Mouse (Mus musculus) embryonic facial prominence, embryonic 10.5 days (tissue): ENCODE data around the gene Grasp. TPM values are rescaled to one million over a fixed set of nuclear protein-coding genes. Genes with fewer than 3 reads are reported as not detected.

Experiments used
- DNase-seq: peaks from one replicate; pipeline ENCODE4 v3.0.0-alpha.2; 2017; ENCODE audit warnings: low spot score
- H3K27ac ChIP-seq: fragments of 300-500 bp; sonication (generic); replicated peaks from 2 replicates; pipeline ENCODE4 v1.5.1; 2016; ENCODE audit warnings: mild to moderate bottlenecking
- H3K27me3 ChIP-seq: fragments of 300-500 bp; sonication (generic); replicated peaks from 2 replicates; pipeline ENCODE4 v1.6.1; 2016; ENCODE audit warnings: low read depth, mild to moderate bottlenecking; ENCODE audit not compliant: poor library complexity, severe bottlenecking
- H3K36me3 ChIP-seq: fragments of 300-500 bp; sonication (generic); replicated peaks from 2 replicates; pipeline ENCODE4 v1.6.1; 2016; ENCODE audit warnings: mild to moderate bottlenecking, moderate library complexity
- H3K4me1 ChIP-seq: fragments of 300-500 bp; sonication (generic); 2 replicates; pipeline ENCODE4 v1.6.1; 2016
- H3K4me3 ChIP-seq: fragments of 300-500 bp; sonication (generic); 2 replicates; pipeline ENCODE4 v1.5.1; 2016; ENCODE audit warnings: mild to moderate bottlenecking, moderate library complexity
- H3K9me3 ChIP-seq: fragments of 300-500 bp; sonication (generic); 2 replicates; pipeline ENCODE4 v1.6.1; 2016; ENCODE audit warnings: mild to moderate bottlenecking
- WGBS: fragments of 180-500 bp; shearing (Covaris S2); methylation state at CpG from one replicate; pipeline ENCODE4 v1.1.7; 2016; 5-methylcytosine and 5-hydroxymethylcytosine counted together
- microRNA-seq: library from miRNA; unstranded; fragments of <30 nt; microRNA quantifications from one replicate; pipeline ENCODE4, GENCODE M21; 2017
- polyA plus RNA-seq: library from polyadenylated mRNA; unstranded; fragments of >200 nt; fragmentation: Nextera tagmentation; extraction: Ambion mirVana; gene quantifications from 2 replicates; pipeline ENCODE4 v1.2.1, GENCODE M21; 2016

Grasp gene
- polyA plus RNA-seq, 1 experiment from 2014 or later = 6.7 TPM

- Histone ChIP-seq H3K27ac (peak overlapping the region; percentile 68), H3K9me3 (no peaks in the 10 kb centered on the region), H3K36me3 (peaks cover 12% of the 10 kb centered on the region), H3K4me3 (no peak overlapping the region), H3K27me3 (no peaks in the 10 kb centered on the region), H3K4me1 (peaks cover 33% of the 10 kb centered on the region)
- WGBS = 54% methylated on average over 5 of the region's 5 CpGs
- no peak for DNase-seq
These were observed 54.6 kb downstream of the Grasp start for GRCm38 (mm10) chr15:101278589-101278988.

GRCm38 (mm10) chr15:101279430-101279999, 55.5 kb downstream of the Grasp start:
- Histone ChIP-seq H3K27ac (peak overlapping the region; percentile 49; the same call in 1 of the 2 replicates), H3K4me1 (peaks cover 36% of the 10 kb centered on the region), H3K27me3 (no peaks in the 10 kb centered on the region), H3K4me3 (no peak overlapping the region), H3K9me3 (no peaks in the 10 kb centered on the region), H3K36me3 (0 out of 2 replicates have a peak, but pooled peaks cover 3% of the 10 kb centered on the region)
- no peak for DNase-seq
- 63% methylated on average over 12 of the region's 12 CpGs for WGBS

Small RNAs within 50 kb of the gene (microRNA-seq; reads per million reads assigned to microRNA genes)
- 0.91 reads per million for gene Mir6962

Other genes with a start within 250 kb of the Grasp start
- gene Gm47841, start 176.8 kb upstream of the Grasp start, polyA plus RNA-seq = not detected in 2 replicates
- 1.2 and 1.7 TPM in 2 replicates for gene Fignl2, start 145.6 kb upstream of the Grasp start, polyA plus RNA-seq
- gene Ankrd33, start 108.4 kb upstream of the Grasp start, polyA plus RNA-seq = 0.10 TPM in 1 of 2 replicates, not detected in the other
- gene Acvrl1, start 95.7 kb upstream of the Grasp start, polyA plus RNA-seq = 10.3 and 10.6 TPM in 2 replicates
- gene Acvr1b, start 50.1 kb upstream of the Grasp start, polyA plus RNA-seq = 5.5 and 6.2 TPM in 2 replicates
- gene Nr4a1, start 30.1 kb downstream of the Grasp start, polyA plus RNA-seq = 4.7 and 5.3 TPM in 2 replicates
- 86.5 and 91.5 TPM in 2 replicates for gene Atg101, start 60.1 kb downstream of the Grasp start, polyA plus RNA-seq
- gene 6030408B16Rik, start 69.0 kb downstream of the Grasp start, polyA plus RNA-seq = 0.59 and 0.71 TPM in 2 replicates
- 0.04 and 0.16 TPM in 2 replicates for gene Krt80, start 146.0 kb downstream of the Grasp start, polyA plus RNA-seq
- gene Krt7, start 186.9 kb downstream of the Grasp start, polyA plus RNA-seq = 16.2 and 17.4 TPM in 2 replicates
- gene Krt87, start 214.6 kb downstream of the Grasp start, polyA plus RNA-seq = 0.12 TPM in 1 of 2 replicates, not detected in the other
- gene Krt88, start 223.6 kb downstream of the Grasp start, polyA plus RNA-seq = not detected in 2 replicates
- gene Krt81, start 239.6 kb downstream of the Grasp start, polyA plus RNA-seq = not detected in 2 replicates
- not detected in 2 replicates for gene Krt86, start 249.3 kb downstream of the Grasp start, polyA plus RNA-seq